In the genomic region with DNA sequence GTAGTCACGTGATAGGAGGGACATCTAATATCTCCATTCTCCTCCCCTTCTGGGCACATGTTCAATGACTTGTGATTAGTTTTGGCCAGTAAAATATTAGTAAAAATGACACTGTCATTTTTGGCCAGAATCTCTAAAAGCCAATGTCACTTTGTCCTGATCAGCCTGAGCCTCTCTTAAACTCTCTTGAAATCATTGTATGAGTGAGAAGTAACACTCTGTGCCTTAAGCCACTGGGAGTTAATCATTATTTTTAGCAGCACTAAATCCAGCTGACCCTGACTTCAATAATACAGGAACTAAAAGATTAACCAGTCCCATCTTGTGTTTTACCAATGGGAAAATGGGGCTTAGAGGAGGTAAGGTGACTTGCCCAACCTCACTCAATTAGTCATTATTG, we compare ENCODE assay signal across 23 mouse cellular contexts.
"Had no signal": no experiment of that assay in that cellular context is flagged by ENCODE, and none has a peak within 500 bp of the region (broad histone marks: within the 10 kb centered on the region; RNA-seq: fewer than 3 reads in every experiment).

No protein-coding gene starts in this region.

- H3K4me2 ChIP-seq: heart, embryonic 11.5 days; heart, embryonic 13.5 days; heart, embryonic 15.5 days; hindbrain, embryonic 13.5 days; hindbrain, embryonic 15.5 days; limb, embryonic 13.5 days; limb, embryonic 15.5 days; liver, embryonic 11.5 days; liver, embryonic 13.5 days; liver, embryonic 15.5 days had no signal

- ATAC-seq: hindbrain, postnatal 0 days; intestine, embryonic 16.5 days had no signal

- H3K27ac ChIP-seq: heart, adult 2 months; heart, embryonic 13.5 days; heart, embryonic 15.5 days; hindbrain, embryonic 13.5 days; hindbrain, embryonic 15.5 days; hindbrain, postnatal 0 days; limb, embryonic 13.5 days; limb, embryonic 15.5 days; liver, embryonic 13.5 days; liver, embryonic 15.5 days had no signal

- DNase-seq: gastrocnemius, postnatal 14 days; gastrocnemius, postnatal 36 days; heart, adult 2 months; heart, postnatal 14 days; heart, postnatal 36 days; kidney, adult 18-20 months; kidney, postnatal 10 days; kidney, postnatal 25 days; layer of hippocampus, adult 9-11 months; layer of hippocampus, postnatal 36 days; left cerebral cortex, postnatal 4 days; liver, embryonic 13.5 days had no signal

- H3K9me3 ChIP-seq: heart, embryonic 13.5 days; heart, embryonic 15.5 days; hindbrain, embryonic 13.5 days; hindbrain, embryonic 15.5 days; limb, embryonic 13.5 days; limb, embryonic 15.5 days; liver, embryonic 13.5 days; liver, embryonic 15.5 days had no signal

- H3K4me1 ChIP-seq: heart, embryonic 13.5 days; heart, embryonic 15.5 days; hindbrain, embryonic 13.5 days; hindbrain, embryonic 15.5 days; limb, embryonic 13.5 days; limb, embryonic 15.5 days; liver, embryonic 13.5 days; liver, embryonic 15.5 days had no signal

- H3K9ac ChIP-seq: heart, embryonic 13.5 days; heart, embryonic 15.5 days; hindbrain, embryonic 13.5 days; hindbrain, embryonic 15.5 days; limb, embryonic 13.5 days; limb, embryonic 15.5 days; liver, embryonic 13.5 days; liver, embryonic 15.5 days had no signal

- H3K4me3 ChIP-seq: heart, adult 2 months; heart, embryonic 13.5 days; heart, embryonic 15.5 days; hindbrain, embryonic 13.5 days; hindbrain, embryonic 15.5 days; limb, embryonic 13.5 days; limb, embryonic 15.5 days; liver, embryonic 13.5 days; liver, embryonic 15.5 days had no signal

- H3K27me3 ChIP-seq: heart, embryonic 13.5 days; heart, embryonic 15.5 days; hindbrain, embryonic 13.5 days; hindbrain, embryonic 15.5 days; limb, embryonic 13.5 days; limb, embryonic 15.5 days; liver, embryonic 13.5 days; liver, embryonic 15.5 days had no signal

- H3K36me3 ChIP-seq: heart, embryonic 13.5 days; heart, embryonic 15.5 days; hindbrain, embryonic 13.5 days; hindbrain, embryonic 15.5 days; limb, embryonic 13.5 days; limb, embryonic 15.5 days; liver, embryonic 13.5 days; liver, embryonic 15.5 days had no signal
